Mouse (Mus musculus) thymus, postnatal 4 days (tissue): ENCODE measurements around the gene Nodal.
"Not testable (repeated sequence)": the region's sequence is repeated elsewhere in the genome, so short reads cannot be mapped to it uniquely, and the experiment has no call there.

ENCODE experiments used
- DNase-seq: peaks from one replicate; pipeline ENCODE4 v3.0.0; 2021

Nodal gene

DNA sequence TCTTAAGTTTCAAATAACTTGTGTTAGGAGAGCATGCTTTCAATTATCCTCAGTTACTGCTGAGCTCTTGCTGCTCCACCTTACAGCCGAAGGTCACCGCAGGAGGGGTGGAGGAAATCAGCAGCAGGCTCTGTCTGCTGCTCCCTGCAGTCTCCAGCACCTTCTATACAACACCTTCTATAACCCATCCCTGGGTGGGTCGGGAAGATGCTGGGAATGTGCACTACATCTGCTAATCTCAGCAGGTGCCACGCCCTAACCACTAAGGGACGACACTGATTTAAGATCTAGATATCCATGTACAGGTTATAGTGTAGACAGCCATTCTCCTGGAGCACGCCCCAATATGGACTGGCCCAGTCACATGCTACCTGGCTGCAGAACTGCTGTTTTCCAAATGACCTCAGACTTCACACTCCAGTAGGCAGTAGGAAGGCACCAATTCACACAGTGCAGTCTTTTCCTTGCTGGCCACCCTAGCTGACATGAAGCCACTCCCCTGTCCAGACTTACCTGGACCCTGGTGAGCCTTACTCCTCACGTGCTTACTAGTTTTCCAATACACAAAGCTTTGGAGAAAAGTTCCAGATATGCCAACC, 22.5 kb downstream of the Nodal start:
- DNase-seq: no peak

DNA sequence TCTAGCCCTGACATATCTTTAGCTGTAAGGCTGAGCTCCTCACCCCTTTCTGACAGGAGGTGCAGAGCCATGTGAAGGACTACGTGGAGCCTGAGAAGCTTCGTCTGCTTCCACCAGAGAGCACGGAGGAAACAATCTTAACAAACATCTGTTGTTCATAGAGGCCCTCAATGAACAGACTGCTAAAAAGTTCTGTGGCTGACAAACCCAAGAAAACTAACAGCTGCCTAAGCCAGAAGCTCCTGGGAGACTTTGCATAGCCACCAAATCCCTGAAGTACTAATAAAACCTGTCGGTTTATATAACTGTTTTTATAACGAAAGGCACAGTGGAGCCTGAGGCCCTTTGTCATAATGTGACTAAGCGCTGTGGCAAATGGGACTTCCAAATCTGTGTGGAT, 25.7 kb downstream of the Nodal start:
- DNase-seq: no peak

DNA sequence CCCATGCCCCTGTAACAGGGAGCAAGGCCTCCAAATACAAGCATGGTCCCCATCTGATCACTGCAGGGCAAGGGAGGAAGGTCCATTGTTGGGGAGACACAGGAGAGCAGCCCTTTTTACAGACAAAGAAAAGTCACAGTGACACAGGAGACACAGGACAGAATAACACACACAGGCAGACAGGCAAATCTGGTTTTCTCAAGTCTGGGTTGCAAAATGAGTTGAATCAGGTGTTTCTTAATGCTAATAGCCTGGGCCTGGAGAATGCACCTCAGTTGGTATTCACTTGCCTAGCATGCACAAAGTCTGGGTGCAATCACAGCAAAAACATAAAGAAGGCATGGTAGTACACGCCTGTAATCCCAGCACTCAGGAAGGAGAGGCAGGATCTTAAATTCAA, 26.1 kb downstream of the Nodal start:
- DNase-seq: no peak

DNA sequence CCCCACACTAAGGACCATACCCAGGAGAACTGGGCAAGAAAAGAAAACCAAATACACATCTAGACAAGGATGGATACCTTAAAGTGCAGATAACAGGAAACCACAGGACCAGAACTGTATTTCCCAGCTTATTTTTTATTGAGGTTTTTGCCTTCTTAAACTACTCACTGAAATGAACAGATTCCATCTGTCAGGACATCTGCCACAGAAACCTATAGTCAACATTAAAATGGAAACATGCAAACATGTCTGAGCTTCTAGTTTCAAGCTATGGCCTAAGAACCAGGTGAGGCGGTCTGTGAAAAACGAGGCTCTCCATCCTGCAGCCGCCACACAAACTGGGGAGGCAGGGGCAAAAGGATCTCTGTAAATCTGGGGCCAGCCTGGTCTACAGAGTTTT, 27.2 kb downstream of the Nodal start:
- DNase-seq: no peak

DNA sequence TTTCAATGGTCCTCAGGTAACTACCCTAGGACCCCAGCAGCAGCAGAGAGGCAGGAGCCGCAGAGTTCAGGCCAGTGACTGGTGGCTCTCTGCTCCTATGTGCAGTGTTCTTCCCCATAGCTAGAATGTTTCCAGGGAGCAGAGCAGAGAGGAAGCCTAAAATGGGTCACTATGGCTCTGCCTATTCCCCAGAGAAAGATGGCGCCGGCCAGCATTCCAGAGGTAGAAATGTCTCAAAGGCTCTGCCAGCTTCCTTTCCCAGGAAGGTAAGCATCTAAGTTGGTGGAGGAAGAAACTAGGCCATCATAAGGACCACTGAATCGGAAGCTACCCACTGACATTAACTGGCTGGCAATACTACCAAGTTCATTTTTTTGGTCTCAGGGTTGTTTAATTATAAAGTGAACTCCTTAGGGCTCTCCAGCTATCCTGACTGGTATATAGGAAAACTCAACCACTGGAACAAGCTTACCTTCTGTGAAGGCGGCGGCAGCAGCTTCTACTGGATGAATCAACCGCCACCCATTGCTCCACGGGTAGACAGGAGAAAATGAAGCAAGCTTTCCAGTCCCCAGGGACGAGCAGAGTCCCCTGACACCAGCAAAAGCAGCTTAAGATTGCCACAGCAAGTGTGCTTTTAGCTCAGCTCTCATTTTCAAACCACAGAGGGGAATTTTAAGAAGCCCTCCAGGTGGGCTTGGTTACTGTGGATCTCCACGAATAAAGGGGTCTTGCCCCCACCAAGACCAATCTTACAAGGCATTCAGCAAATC, 30.0 kb downstream of the Nodal start:
- no peak for DNase-seq

DNA sequence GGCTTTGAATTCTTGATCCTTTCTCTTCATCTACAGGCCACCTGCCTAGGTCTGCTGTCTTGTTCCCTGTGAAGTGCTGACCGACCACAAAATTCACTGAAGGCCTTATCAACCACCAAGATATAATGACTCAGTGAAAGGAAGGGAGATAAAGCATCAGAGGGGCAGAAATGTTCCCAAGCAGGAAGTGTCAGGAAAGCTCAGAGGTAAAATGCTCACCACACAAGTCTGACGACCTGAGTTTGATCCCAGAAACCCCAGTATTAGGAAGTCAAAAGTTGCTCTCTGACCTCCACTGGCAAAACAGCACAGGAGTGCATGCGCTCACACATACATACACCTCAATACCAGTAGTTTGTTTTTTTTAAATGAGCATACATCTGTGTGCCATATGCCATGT, 31.1 kb downstream of the Nodal start:
- no peak for DNase-seq

DNA sequence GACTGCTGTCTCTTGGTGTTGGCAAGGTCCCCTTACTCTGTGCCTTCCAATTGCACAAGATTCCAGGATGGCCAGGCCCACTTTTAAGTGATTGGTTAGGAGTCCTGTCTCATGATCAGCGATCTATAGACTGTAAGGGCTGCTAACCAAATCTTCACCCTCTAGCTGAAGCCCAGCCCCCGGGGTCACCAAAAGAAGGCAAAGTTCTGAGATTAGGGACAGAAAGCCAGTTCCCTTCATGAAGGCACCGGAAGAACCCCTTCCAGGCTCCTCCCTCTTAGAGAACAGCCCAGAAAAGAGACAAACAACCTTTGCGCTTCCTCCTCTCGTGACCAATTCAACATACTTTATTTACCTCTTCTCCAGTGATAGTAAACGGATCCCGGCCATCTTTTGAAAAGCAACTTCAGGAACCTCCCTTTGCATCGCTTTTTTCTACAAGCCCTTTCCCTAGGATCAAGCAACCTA, 33.7 kb downstream of the Nodal start:
- peak; percentile 48 for DNase-seq

DNA sequence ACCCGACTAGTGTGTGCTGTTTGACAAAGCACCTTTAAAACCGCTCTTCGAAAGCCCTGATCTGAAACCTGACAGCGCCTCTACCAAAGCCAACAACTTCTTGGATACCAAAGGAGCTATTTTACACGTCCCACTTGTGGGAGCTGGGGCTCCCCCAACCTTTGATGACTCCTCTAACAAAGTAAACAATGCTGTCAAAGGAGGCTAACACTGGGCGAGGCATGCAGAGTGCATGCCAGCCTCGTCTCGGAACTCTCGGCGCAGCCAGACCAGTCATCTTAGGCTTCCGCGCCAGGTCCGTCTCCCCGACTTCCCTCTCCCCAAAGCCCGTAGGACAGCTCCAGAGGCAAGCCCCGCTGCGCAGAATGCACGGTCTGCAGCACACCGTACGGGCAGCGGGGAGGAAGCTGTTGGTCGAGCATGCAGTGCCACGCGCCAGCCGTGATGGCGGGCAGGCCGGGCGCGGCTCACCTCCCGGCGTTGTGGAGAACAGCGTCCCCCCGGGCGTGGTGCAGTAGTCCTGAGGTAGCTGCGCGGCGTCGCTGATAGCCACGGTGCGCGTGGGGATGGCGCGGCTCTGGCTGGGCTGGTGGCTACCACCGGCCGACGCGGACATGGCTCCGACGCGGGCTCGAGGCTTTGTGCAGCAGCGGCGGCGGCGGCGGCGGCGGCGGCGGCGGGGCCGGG, 34.3 kb downstream of the Nodal start:
- peak; percentile 71 for DNase-seq

DNA sequence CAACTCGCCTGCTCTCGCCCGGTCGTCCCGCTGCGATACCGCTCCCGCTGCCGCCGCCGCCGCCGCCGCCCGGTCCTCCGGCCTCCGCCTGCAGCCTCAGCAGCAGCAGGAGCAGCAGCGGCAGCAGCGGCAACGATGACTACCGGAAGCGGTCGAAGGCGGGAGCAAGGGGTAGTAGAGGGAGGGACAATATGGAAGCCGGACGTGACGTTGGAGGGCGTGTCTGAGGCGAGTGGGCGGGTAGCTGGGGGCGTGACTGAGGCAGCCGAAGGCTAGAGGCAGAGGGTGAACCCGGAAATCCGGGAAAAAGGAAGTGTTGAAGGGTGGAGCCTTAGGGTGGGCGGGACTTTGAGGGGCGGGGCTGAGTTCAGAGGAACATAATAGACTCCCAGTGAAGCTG, 34.9 kb downstream of the Nodal start, which contains the start of gene Eif4ebp2:
Gene Eif4ebp2 (minus strand): TSS at position 17 of the 400 bp plus-strand sequence.
- DNase-seq: peak; percentile 99

DNA sequence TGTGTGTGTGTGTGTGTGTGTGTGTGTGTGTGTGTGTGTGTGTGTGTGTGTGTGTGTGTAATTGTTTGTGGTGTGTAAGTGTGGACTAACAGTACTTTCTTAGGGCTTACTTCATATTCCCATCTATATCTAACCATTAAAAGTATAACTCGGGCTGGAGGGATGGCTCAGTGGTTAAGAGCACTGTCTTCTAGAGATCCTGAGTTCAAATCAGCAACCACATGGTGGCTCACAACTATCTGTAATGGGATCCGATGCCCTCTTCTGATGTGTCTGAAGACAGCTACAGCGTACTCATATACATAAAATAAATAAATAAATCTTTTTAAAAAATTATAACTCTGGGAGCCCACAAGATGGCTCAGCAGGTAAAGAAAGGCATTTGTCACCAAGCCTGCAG, 35.4 kb downstream of the Nodal start:
- DNase-seq: not testable (repeated sequence)

DNA sequence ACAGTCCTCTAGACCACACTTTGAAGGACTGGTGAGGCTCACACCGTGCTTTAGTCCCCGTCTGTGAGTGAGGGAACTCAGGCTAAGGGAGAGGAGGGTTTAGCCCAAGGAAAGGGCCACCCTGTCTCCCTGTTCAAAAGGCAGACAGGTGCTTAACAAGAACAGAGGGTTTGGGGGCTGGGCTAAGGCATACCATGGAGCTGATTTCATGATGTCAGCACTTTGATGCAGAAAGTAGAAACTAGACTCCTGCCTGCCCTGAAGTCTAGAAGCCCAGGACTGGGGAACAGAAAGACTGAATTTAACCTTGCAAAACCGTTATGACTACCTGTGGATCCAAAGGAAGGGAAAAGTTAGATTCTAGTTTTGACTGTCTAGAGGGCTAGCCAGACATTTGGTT, 39.4 kb downstream of the Nodal start:
- DNase-seq: no peak

DNA sequence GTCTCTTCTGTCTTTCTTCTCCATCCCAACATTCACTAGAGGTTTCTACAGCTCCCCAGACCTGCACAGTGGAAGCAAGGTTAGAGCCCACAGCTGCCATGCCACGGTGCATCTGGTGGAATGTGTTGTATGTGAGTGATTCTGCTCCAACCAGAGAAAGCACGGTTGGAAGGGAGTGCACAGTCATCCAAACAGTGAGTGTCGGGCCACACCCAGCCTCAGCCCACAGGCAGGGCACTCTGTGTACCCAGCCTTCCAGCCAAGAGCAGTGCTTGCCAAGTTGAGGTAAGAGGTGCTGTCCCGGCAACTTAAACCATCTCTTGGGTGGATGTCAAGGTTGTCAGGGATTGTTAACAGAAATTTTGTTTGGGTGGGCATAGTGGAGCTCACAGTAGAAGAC, 47.2 kb downstream of the Nodal start:
- no peak for DNase-seq

DNA sequence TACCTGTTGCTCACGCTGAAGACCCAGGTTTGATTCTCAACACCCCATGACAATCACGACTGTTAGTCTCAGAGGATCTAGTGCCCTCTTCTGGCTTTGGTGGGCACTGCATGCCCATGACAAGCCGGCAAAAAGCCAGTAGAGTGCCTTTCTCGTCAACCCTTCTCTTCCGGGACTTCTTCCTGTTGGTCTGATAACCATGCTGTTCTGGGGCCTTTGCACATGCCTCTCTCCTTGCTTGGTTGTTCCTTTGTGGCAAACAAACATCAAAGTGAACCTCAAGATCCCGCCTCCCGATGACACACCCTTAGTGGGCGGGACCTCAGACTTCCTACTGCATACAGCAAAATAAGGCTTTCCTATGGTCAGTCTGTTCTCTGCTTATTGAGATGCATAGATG, 48.5 kb downstream of the Nodal start:
- peak; percentile 71 for DNase-seq

DNA sequence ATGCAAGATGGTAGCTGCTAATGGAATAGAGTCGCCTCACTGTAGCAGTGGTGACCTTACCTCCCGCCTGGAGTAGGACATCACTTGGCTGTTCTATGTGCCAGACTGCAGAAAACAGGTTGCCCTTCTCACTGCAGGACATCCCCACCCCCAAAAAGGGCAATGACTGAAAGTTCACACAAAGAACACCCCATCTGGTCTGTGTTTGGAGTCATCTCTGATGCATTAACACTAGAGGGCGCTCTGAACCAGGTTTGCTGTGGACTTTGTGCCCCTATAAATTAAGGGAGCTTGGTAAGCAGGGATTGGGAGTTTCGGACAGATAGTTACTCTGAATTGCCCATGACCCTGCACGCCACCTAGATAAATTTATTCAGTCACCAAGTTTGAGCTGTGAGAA, 49.1 kb downstream of the Nodal start:
- DNase-seq: no peak

DNA sequence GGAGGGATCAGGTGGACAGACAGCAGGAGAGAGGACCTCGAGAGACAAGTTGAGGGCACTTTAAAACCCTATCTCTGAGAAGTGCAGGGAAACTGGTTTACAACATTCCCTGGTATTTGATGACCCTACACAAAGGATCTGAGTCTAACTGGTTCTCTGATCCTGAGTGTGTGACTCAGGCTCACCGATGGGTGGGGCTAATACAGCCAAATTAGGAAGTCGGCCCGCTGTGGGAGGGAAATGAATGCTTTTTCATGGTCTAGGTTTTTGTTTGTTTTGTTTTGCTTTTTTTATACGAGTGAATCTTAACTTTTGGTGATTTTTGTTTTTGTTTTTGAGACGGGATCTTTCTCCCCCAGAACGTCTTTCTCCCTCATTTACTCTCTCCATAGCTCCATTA, 51.1 kb downstream of the Nodal start:
- no peak for DNase-seq

DNA sequence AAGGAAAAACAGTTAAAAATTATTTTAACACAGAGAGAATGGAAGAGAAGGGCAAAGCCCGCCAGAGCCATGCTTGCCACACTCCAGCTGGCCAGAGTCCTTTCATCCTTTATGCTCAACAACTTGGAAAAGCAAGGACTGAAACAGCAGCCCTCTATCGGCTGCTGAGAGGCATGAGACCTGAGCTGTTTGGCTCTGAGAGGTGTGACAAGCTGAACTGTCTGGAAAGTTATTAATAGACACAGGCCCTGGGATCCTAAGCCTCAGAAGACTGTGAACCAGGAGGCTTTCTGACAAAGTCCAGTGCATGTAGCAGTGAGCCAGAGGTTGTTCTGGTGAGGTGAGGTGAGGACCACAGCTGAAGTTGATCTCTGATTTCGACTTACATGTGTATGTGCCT, 55.9 kb downstream of the Nodal start:
- no peak for DNase-seq

DNA sequence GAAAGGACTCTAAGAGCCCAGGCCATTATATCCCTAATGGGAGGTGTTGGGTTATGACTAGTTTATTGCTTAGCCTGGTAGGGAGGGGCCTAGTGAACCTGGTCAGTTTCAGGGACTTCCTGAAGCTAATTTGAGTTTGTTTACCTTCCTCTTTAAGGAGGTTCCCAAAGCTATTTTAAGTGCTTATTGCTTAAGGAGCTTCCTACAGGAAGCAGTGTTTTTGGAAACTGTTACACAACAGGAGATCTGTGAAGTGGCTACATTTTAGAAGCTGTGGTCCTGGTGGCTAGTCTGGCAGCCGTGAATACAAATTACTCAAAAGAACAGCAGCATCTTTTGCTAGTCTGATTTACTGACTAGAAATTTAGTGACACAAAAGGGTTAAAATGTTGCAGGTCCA, 56.6 kb downstream of the Nodal start:
- no peak for DNase-seq
